Mouse (Mus musculus) liver, embryonic 14.5 days (tissue): Measurements from ENCODE around the gene Steap1. TPM values are rescaled to one million over a fixed set of nuclear protein-coding genes. Genes with fewer than 3 reads are reported as not detected.

ENCODE experiments used
- ATAC-seq: fragments of 200-750 bp; cut with Nextera tagmentation; 2 replicates; pipeline ENCODE4 v1.8.0; 2017; ENCODE audit warnings: moderate number of reproducible peaks, mild to moderate bottlenecking, moderate library complexity; ENCODE audit not compliant: insufficient read depth
- DNase-seq, 3 experiments: peaks; one replicate each; pipeline ENCODE4 v3.0.0-alpha.2; 2012 to 2013; ENCODE audit warnings: low read depth in 3 of 3, low spot score in 3 of 3
- H3K27ac ChIP-seq: fragments of 300-500 bp; sonication (generic); 2 replicates; pipeline ENCODE4 v1.5.1; 2014; ENCODE audit warnings: moderate library complexity, mild to moderate bottlenecking, control low read depth, inconsistent platforms
- H3K27me3 ChIP-seq: fragments of 300-500 bp; sonication (generic); 2 replicates; pipeline ENCODE4 v1.6.1; 2014; ENCODE audit warnings: mild to moderate bottlenecking, low read length, moderate library complexity; ENCODE audit not compliant: control insufficient read depth, insufficient read depth
- H3K36me3 ChIP-seq: fragments of 300-500 bp; sonication (generic); replicated peaks from 2 replicates; pipeline ENCODE4 v1.6.1; 2014; ENCODE audit warnings: low read depth; ENCODE audit not compliant: control insufficient read depth, insufficient read depth
- H3K4me1 ChIP-seq, 2 experiments: fragments of 200-500 bp in 1 of 2; fragments of 300-500 bp in 1 of 2; sonication (generic) in 1 of 2; replicated peaks; 2 replicates each; pipeline ENCODE4 v1.6.1; 2012 to 2014; ENCODE audit warnings: antibody characterized with exemption in 1 of 2, inconsistent platforms in 1 of 2, low read length in 1 of 2; ENCODE audit not compliant: control insufficient read depth in 2 of 2, insufficient read depth in 2 of 2
- H3K4me2 ChIP-seq: fragments of 300-500 bp; sonication (generic); 2 replicates; pipeline ENCODE4 v1.6.1; 2014; ENCODE audit warnings: low read depth, mild to moderate bottlenecking, control low read depth, moderate library complexity
- H3K4me3 ChIP-seq, 2 experiments: fragments of 200-500 bp in 1 of 2; fragments of 300-500 bp in 1 of 2; sonication (generic) in 1 of 2; 2 replicates each; pipeline ENCODE4 v1.5.1; 2012 to 2014; ENCODE audit warnings: low read depth in 2 of 2, low read length in 2 of 2, mild to moderate bottlenecking in 2 of 2, control low read depth in 1 of 2, inconsistent platforms in 1 of 2, moderate library complexity in 1 of 2; ENCODE audit not compliant: insufficient read depth in 1 of 2
- H3K9ac ChIP-seq: fragments of 300-500 bp; sonication (generic); replicated peaks from 2 replicates; pipeline ENCODE4 v1.6.1; 2014; ENCODE audit warnings: mild to moderate bottlenecking, control low read depth, moderate library complexity
- H3K9me3 ChIP-seq: fragments of 300-500 bp; sonication (generic); 2 replicates; pipeline ENCODE4 v1.6.1; 2016; ENCODE audit warnings: low read length, mixed read lengths; ENCODE audit not compliant: control insufficient read depth
- CTCF ChIP-seq: IDR thresholded peaks from 2 replicates; pipeline ENCODE4 v1.5.1; 2016; ENCODE audit warnings: antibody characterized with exemption, low read depth, control low read depth
- WGBS: fragments of 180-500 bp; shearing (Covaris S2); extraction: QIAGEN DNeasy Blood & Tissue Kit; methylation state at CpG from one replicate; pipeline ENCODE4 v1.1.7; 2014; ENCODE audit not compliant: insufficient replicate concordance; 5-methylcytosine and 5-hydroxymethylcytosine counted together
- polyA plus RNA-seq, 2 experiments: library from polyadenylated mRNA; depleted of rRNA in 1 of 2; stranded (reverse) in 1 of 2; unstranded in 1 of 2; fragments of >200 nt; fragmentation: Nextera tagmentation in 1 of 2; extraction: Ambion mirVana in 1 of 2; gene quantifications; 2 replicates each; pipeline versions ENCODE4 v1.2.1 to v1.2.3; 2012 to 2014

The Steap1 gene
- polyA plus RNA-seq, 2 experiments: 2.1 to 4.9 TPM

GRCm38 (mm10) chr5:5686973-5687372, 62.2 kb downstream of the Steap1 start:
- no peak overlapping the region for H3K4me3 ChIP-seq
- H3K4me1 ChIP-seq: peaks cover 0 to 3% of the 10 kb centered on the region in 2 experiments; a peak in 2 of 4 replicates
- H3K36me3 ChIP-seq: no peaks in the 10 kb centered on the region
- H3K9me3 ChIP-seq: no peaks in the 10 kb centered on the region
- ATAC-seq (no peak), DNase-seq (no peak)
- no peaks in the 10 kb centered on the region for H3K27me3 ChIP-seq
- 17% methylated on average over 1 of the region's 1 CpGs for WGBS
- TF ChIP-seq CTCF: no peak
- H3K9ac ChIP-seq: no peak overlapping the region
- no peak overlapping the region for H3K27ac ChIP-seq
- no peak overlapping the region for H3K4me2 ChIP-seq

Other genes with a start within 250 kb of the Steap1 start
- 4.7 and 5.3 TPM in 2 replicates for gene Cldn12, start 234.4 kb downstream of the Steap1 start, polyA plus RNA-seq (2012; rRNA removed)
- 5.9 and 6.8 TPM in 2 replicates for gene Cldn12, start 234.4 kb downstream of the Steap1 start, polyA plus RNA-seq (2014; fragmentation: Nextera tagmentation; extraction: Ambion mirVana)
- gene Gtpbp10, start 189.8 kb downstream of the Steap1 start, polyA plus RNA-seq (2012; rRNA removed): 3.5 and 5.5 TPM in 2 replicates
- gene Gtpbp10, start 189.8 kb downstream of the Steap1 start, polyA plus RNA-seq (2014; fragmentation: Nextera tagmentation; extraction: Ambion mirVana): 9.6 and 9.7 TPM in 2 replicates
- 0.09 and 0.12 TPM in 2 replicates for gene Gm8773, start 175.5 kb downstream of the Steap1 start, polyA plus RNA-seq (2012; rRNA removed)
- 0.18 and 0.28 TPM in 2 replicates for gene Gm8773, start 175.5 kb downstream of the Steap1 start, polyA plus RNA-seq (2014; fragmentation: Nextera tagmentation; extraction: Ambion mirVana)
- 0.08 and 0.32 TPM in 2 replicates for gene Cfap69, start 85.1 kb downstream of the Steap1 start, polyA plus RNA-seq (2012; rRNA removed)
- 0.10 and 0.13 TPM in 2 replicates for gene Cfap69, start 85.1 kb downstream of the Steap1 start, polyA plus RNA-seq (2014; fragmentation: Nextera tagmentation; extraction: Ambion mirVana)
- gene Steap2, start 54.7 kb downstream of the Steap1 start, polyA plus RNA-seq (2012; rRNA removed): 2.8 and 3.0 TPM in 2 replicates
- 5.0 and 5.2 TPM in 2 replicates for gene Steap2, start 54.7 kb downstream of the Steap1 start, polyA plus RNA-seq (2014; fragmentation: Nextera tagmentation; extraction: Ambion mirVana)